Mouse (Mus musculus) thymus, postnatal 10 days (tissue): ENCODE measurements around the gene Dbnl.
"Not testable (repeated sequence)": the region's sequence is repeated elsewhere in the genome, so short reads cannot be mapped to it uniquely, and the experiment has no call there.

Experiments used
- DNase-seq, 2 experiments: peaks; one replicate each; pipeline ENCODE4 v3.0.0; 2021; ENCODE audit warnings: low spot score in 2 of 2

Dbnl gene

GRCm38 (mm10) chr11:5795706-5796105 lies 7.4 kb downstream of the Dbnl start:
- DNase-seq: no peak

- DNase-seq: no peak
Measured at GRCm38 (mm10) chr11:5796939-5797338, 8.7 kb downstream of the Dbnl start.

- DNase-seq: no peak
Measured at GRCm38 (mm10) chr11:5797371-5797770, 9.1 kb downstream of the Dbnl start.

DNA sequence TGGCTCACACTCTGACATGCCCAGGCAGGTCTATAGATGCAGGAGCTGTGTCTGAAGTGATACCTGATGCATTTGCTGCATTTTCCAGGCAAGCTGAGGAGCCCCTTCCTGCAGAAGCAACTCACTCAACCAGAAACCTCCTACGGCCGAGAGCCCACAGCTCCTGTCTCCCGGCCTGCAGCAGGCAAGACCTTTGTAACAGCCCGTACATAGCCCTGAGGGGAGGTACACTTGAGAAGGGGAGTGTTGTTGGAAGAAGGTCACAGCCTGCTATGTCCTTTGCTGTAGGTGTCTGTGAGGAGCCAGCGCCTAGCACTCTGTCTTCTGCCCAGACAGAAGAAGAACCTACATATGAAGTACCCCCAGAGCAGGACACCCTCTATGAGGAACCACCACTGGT lies 9.6 kb downstream of the Dbnl start:
- DNase-seq: no peak

DNA sequence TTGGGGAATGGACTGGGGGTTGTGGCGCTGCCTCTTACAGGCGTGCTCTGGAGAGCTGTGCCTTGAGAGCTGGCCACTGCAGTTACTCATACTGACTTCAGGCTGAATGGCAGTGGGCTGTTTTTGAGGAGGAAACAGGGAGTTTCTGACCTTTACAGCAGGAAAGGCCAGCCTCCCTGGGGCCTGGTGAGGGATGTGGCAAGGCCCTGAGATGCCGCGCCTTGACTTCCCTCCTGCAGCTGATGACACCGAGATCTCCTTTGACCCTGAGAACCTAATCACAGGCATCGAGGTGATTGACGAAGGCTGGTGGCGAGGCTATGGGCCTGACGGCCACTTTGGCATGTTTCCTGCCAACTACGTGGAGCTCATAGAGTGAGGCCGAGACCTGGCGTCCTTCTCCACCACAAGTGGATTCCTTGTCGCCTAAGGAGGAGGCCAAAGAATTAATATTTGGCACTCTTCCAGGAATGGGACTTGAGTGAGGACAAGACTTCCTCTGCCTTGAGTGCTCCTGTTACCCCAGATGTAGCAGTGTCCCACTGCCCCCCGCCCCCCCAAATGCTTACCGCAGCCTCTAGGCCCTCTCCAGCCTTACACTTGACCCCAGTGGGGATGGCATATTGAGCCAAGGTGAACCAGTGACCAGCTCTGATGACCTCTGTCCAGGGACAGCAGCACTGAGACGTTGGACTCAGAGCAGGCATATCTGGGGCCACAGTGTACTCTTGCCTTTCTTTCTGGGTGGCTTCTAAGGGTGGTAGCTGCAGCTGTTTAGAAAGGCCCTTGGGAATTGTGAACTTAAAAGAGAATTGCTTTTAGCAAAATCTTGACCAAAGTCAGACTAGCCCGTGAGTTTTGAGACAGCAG lies 11.6 kb downstream of the Dbnl start:
- no peak for DNase-seq

GRCm38 (mm10) chr11:5801511-5801910 lies 13.2 kb downstream of the Dbnl start:
- no peak for DNase-seq

DNA sequence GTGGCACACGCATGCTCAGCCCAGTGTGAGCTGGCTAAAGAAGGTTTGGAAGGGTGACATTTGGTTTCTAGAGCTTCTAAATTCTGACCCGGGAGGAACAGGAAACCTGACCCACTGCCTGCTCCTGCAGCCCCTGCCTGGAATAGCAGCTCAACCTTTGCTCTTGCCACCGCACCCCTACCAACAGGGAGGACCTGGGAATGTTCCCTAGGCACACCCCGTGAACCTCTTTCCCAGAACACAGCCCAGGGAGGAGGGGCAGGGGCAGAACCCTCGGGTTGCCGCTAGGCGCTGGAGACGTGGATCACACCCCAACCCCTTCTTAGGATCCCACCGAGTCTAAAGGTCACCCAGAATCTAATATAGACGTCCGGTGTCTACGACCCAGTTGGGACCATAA lies 13.7 kb downstream of the Dbnl start:
- no peak for DNase-seq

DNA sequence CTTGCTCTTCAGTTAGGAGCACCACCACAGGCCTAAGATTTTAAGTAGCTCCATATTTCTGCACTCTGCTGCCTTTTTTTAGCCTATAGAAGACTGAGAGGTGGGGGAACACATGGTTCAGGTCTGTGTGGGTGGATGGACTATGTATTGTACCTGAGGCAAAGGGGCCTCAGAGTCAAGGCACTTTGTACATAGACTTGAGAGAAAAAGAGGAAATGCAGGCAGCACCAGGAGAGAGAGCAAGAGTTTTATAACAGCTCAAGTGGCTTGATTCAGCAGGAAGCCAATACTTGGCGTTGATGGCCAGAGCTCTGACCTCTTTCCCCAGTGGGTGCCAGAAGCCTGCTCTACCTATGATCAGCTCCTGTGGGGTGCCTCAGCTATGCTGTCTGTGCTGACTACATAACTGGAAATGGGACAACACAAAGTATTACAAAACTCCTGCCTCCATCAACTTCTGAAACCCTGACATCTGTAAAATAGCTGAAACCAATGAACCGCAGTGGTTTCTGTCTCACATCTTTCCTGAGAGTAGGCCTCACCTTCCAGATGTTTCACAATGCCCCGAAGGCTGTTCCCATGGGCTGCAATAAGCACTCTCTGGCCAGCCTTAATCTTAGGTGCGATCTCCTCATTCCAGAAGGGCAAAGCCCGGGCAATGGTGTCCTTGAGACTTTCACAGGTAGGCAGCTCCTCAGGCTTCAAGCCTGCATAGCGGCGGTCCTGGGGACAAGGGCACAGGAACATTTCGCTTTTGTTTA lies 14.3 kb downstream of the Dbnl start:
- no peak for DNase-seq

DNA sequence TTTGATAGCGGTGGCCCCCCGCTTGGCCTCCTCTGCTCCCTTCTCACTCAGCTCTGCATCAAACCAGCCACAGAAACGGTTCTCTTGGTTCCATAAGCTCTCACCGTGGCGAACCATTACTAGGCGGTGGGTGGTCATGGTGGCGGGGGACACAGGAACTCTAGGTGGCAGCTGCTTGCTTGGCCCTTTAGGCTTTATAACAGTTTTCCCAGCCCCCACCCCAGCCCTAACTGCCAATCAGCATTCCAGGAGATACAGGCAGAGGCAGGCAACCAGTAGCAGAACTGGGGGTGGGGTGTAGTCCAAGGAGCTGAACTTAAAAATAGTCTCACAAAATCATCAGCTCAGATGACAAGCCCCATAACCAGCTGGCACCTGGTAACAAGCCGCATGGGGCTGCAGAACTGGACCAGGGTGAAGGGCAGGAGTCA lies 15.3 kb downstream of the Dbnl start, which contains the start of gene Pgam2:
Gene Pgam2, minus strand, starts transcription at position 183 of the 431 bp plus-strand sequence.
- no peak for DNase-seq

- DNase-seq: no peak
Measured at GRCm38 (mm10) chr11:5804174-5804573, 15.9 kb downstream of the Dbnl start.

DNA sequence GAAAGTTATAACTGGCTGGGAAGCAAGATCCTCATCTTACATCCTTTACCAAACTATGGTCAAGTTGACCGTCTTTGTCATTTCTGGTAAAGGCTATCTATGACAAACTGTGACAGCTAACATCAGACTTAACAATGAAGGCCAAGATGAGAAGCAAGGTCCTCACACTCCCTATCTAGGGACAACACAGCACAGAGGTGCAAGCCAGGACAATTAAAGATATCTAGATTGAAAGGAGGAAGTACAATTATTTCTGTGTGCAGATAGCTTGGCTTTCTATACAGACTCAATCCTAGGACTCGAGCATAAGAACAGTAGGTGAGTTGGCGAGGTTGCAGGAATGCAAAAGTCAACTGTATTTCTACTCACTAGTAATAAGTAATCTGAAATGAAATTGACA lies 17.4 kb downstream of the Dbnl start:
- DNase-seq: no peak

DNA sequence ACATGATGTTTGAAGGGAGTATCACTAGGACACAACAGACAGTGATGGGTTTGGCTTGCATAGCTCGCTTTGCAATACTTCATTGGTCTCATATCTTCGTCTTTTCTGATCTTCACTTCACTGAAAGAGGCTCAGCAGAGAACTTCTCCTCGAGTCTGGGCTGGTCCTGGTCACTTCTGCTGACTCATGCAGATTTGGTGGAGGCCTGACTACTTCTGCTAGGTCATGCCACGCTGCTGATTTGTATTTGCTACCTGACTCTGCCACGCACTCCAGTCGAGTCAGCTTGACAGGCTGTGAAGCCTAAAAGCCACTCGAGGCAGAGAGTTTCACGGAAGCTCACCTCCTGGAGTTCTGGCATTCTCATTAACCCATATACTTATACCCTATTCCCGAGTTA lies 19.7 kb downstream of the Dbnl start:
- DNase-seq: no peak

- DNase-seq: not testable (repeated sequence)
Measured at GRCm38 (mm10) chr11:5809487-5809886, 21.2 kb downstream of the Dbnl start.

- DNase-seq: no peak
Measured at GRCm38 (mm10) chr11:5813381-5813780, 25.1 kb downstream of the Dbnl start.

GRCm38 (mm10) chr11:5819223-5819622 lies 30.9 kb downstream of the Dbnl start:
- DNase-seq: no peak

DNA sequence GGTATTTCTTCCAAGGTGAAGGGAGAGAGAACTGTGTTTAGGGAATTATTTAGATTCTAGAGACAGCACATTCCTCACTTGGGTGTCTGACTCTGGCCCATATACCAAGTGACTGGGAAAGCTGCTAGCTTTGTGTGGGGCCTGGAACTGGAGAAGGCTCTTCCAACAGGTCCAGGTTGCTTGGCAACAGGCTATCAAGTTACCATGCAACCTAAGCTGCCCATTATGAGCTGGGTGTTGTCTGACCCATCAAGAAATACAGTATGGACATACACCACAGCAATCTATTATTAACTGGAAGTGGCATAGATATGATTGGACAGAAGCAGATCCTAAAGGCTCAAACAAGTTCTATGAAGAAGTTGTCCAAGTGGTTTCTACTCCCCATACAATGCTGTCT lies 37.1 kb downstream of the Dbnl start:
- DNase-seq: no peak

DNA sequence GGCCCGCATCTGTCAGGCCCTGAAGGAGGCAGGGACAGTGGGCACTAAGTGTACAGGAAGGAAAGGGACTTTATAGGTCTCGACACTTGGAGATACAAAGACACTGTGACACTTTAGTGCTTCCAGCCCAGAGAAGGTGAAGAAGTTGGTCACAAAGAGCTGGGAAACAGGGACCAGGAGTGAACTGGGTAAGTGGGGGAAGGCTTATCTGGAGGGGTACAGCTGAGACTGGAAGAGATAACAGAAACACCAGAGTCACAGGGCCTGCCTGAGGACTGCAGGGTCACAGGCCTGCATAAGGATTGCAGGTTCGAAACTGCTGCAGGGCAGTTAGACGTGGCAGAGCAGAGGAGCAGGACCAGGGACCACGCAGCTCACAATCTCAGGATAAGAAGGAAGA lies 39.6 kb downstream of the Dbnl start:
- DNase-seq: no peak

- no peak for DNase-seq
Measured at GRCm38 (mm10) chr11:5828509-5829191, 40.4 kb downstream of the Dbnl start.

DNA sequence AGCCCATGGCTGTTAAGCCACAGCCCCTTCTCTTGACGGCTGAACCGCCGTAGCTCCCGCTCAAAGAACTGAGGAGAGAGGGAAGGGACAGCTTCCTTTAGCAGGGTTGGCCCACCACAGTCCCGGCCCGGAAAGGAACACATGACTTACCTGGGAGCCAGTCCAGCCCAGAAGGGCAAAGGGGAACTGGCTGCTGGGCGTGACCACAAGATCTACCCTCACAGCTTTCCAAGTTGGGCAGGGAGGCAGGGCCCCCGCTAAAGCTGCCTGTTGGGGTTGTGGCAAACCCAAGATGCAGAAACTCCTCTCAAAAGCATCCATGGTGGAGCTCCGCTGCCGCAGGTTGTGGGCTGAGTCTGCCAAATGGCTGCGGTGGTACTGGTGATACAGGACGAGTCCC lies 41.0 kb downstream of the Dbnl start:
- DNase-seq: no peak

GRCm38 (mm10) chr11:5834506-5834905 lies 46.2 kb downstream of the Dbnl start:
- DNase-seq: no peak

- no peak for DNase-seq
Measured at GRCm38 (mm10) chr11:5835057-5835456, 46.8 kb downstream of the Dbnl start.

DNA sequence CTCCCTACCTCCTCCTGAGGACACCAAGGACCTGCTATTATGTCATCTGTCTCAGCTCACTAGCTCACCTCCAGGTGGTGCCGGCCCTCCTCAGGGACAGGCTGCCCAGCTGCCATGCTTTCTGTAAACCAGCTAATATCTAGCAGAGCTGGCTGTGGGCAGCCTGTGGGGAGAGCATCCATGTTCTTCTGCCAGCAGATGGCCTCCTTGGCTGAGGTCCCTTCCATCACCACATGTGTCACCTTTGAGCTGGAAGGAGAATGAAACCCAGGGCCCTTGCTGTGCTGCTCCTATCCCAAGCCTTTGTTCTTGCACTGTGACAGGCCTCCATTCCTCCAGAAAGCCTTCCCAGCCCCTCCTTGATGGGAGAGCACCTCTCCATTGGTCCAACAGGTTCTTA lies 47.8 kb downstream of the Dbnl start:
- DNase-seq: peak in 1 of 2 experiments; percentile 36
